Mouse (Mus musculus) lung, postnatal 0 days (tissue): Measurements from ENCODE around the gene Yeats4.

Experiments
- CTCF ChIP-seq: IDR thresholded peaks from 2 replicates; pipeline ENCODE4 v1.5.1; 2016; ENCODE audit warnings: antibody characterized with exemption, mild to moderate bottlenecking
- EP300 ChIP-seq: IDR thresholded peaks from 2 replicates; pipeline ENCODE4 v1.6.1; 2016; ENCODE audit warnings: antibody characterized with exemption, mild to moderate bottlenecking, control low read depth

- TF ChIP-seq CTCF, result no peak
- no peak for TF ChIP-seq EP300
Measured at GRCm38 (mm10) chr10:117234825-117235224, 10.5 kb upstream of the Yeats4 start.
